Mouse (Mus musculus): ENCODE measurements at regions not wholly inside any gene's neighbourhood (a gene's known extent, or its start where the extent isn't known, plus 50 kb on each side); places are given as distances from the start of the nearest gene placed in this dataset.

DNA sequence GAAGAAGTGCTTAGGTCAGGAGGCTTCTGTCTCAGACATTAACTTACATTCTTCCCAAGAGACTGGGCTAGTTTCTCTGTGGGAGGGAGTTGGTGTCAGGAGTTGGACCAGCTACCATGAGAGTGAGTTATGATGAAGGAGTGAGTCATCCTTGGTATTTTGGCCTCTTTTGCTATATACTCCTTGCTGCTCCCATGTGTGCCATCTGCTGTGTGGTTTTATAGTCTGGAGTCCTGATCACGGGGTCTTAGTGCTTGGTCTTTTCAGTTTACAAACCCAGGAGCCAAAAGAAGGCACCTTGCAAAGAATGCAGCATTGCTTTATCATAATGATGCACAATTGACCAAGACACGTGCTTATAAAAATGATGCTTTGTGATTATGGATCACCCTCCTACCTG is 56.6 kb downstream of the Zfp503 start:
- 74% methylated on average over 2 of the region's 2 CpGs for WGBS
- no peak overlapping the region for H3K9ac ChIP-seq
- ATAC-seq (ENCODE audit: insufficient number of reproducible peaks, low FRiP score): no peak
- H3K4me2 ChIP-seq: no peak overlapping the region
- H3K9me3 ChIP-seq (replicated peaks): no peaks in the 10 kb centered on the region
- H3K4me3 ChIP-seq: no peak overlapping the region
- H3K27me3 ChIP-seq (replicated peaks): no peaks in the 10 kb centered on the region
- H3K27ac ChIP-seq (ENCODE audit: poor library complexity, severe bottlenecking): no peak overlapping the region
- H3K4me1 ChIP-seq (replicated peaks): no peaks in the 10 kb centered on the region
- H3K36me3 ChIP-seq: no peaks in the 10 kb centered on the region

DNA sequence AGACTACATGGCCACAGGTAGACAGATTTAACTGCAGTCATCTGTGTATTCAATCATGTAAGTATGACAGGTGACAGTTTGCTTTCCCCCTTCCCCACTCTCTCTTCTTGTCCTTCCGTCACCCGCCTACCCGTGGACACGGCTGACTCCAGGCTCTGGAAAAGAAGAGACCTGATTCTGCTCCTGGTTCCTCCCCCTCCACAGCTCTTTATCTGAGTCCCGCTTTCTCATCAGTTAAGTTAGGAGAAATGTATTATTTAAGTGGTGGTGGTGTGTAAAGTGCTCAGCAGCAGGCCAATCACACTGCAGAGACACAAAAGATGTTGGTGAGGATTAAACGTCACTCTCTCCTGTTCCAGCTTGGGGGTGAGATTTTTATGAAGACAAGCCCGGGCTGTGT is 57.5 kb downstream of the Zfp503 start:
- 50% methylated on average over 7 of the region's 7 CpGs for WGBS
- H3K9ac ChIP-seq: no peak overlapping the region
- H3K4me3 ChIP-seq: no peak overlapping the region
- no peaks in the 10 kb centered on the region for H3K4me1 ChIP-seq (replicated peaks)
- no peaks in the 10 kb centered on the region for H3K9me3 ChIP-seq (replicated peaks)
- H3K27ac ChIP-seq (ENCODE audit: poor library complexity, severe bottlenecking): no peak overlapping the region
- no peak overlapping the region for H3K4me2 ChIP-seq
- H3K36me3 ChIP-seq: no peaks in the 10 kb centered on the region
- H3K27me3 ChIP-seq (replicated peaks): no peaks in the 10 kb centered on the region
- ATAC-seq (ENCODE audit: insufficient number of reproducible peaks, low FRiP score): no peak

DNA sequence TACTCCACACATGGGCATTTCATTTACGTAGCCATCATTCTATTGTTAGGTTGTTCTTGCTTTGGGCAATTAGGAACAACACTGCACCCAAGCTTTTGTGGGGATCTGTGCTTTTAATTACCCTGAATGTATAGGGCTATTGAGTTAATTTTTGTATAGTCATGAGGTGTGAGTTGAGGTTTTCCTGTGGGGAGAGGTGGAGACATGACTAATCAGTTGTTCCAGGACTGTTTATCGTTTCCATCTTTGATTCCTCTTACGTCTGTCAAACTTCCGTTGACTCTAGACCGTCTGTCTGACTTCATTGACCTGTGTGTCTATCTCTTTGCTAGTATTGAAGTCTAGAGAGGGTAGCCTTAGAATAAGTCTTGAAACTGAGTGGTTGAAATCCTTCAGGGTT is 60.4 kb downstream of the Zfp503 start:
- no peaks in the 10 kb centered on the region for H3K27me3 ChIP-seq (replicated peaks)
- 0 out of 2 replicates have a peak, but pooled peaks cover 3% of the 10 kb centered on the region for H3K4me1 ChIP-seq (replicated peaks)
- H3K27ac ChIP-seq (ENCODE audit: poor library complexity, severe bottlenecking): no peak overlapping the region
- WGBS: 55% methylated on average over 5 of the region's 5 CpGs
- no peak overlapping the region for H3K4me2 ChIP-seq
- no peak overlapping the region for H3K9ac ChIP-seq
- no peak overlapping the region for H3K4me3 ChIP-seq
- ATAC-seq (ENCODE audit: insufficient number of reproducible peaks, low FRiP score): no peak
- H3K9me3 ChIP-seq (replicated peaks): no peaks in the 10 kb centered on the region
- no peaks in the 10 kb centered on the region for H3K36me3 ChIP-seq

DNA sequence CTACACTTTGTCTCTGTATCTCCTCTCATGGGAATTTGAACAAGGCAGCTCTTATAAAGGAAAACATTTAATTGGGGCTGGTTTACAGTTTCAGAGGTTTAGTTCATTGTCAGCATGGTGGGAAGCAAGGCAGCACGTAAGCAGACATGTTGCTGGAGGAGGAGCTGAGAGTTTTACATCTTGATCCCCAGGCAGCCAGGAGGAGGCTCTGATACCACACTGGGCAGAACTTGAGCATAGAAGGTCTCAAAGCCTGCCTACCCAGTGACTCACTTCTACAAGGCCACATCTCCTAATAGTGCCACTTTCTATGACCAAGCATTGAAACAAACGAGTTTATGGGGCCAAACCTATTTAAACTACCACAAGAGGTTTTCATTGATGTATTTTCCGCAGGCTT is 67.9 kb upstream of the Comtd1 start:
- Histone ChIP-seq H3K4me3 (no peak overlapping the region), H3K9ac (no peak overlapping the region), H3K4me2 (no peak overlapping the region), H3K36me3 (no peaks in the 10 kb centered on the region), H3K4me1 (replicated peaks) (0 out of 2 replicates have a peak, but pooled peaks cover 4% of the 10 kb centered on the region), H3K27me3 (replicated peaks) (no peaks in the 10 kb centered on the region), H3K9me3 (replicated peaks) (0 out of 2 replicates have a peak, but pooled peaks cover 5% of the 10 kb centered on the region), H3K27ac (ENCODE audit: poor library complexity, severe bottlenecking) (no peak overlapping the region)
- WGBS: 78% methylated on average over 3 of the region's 3 CpGs
- ATAC-seq (ENCODE audit: insufficient number of reproducible peaks, low FRiP score): no peak

DNA sequence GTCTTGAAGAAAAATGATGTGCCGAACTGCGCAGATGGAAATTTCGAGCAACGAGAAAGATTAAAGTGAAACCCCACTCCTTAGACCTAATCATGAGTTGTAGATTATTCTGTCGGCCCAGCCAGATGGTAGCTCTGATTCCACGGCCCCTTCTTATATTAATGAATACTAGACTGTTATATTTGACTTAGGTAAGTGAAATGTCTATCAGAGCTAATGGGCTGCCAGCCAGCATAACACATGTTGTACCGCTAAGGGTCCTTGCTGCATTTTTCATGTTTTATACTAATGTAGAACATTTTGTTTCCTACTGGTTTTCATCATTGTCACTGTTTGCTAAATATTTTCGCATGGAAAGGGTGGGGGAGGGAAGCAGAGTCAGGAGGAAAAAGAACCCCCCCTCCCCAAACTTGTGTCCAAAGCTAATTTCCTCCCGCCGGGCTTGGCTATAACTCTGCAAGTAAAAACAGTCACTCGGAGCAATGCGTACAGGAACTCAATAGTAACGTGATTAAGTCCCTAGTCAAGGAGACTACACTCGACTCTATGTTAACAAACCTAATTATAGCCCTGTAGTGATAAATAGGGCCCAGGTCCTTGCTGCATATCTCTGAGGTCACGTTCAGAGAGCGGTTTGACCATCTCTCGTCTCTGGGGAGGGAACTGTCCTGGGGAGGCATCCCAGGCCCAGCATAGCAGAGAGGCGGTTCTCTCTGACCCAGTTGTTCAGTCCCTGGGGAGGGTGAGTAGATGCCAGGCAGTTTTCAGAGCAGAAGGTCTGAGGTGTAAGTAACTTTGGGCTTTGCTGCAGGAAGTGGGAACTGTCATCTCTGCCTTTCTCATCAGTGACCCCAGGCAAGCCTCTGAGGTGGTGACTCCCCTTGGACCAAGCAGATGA is 56.0 kb upstream of the Comtd1 start:
- Histone ChIP-seq H3K27me3 (replicated peaks) (no peaks in the 10 kb centered on the region), H3K36me3 (no peaks in the 10 kb centered on the region), H3K9ac (no peak overlapping the region), H3K4me3 (no peak overlapping the region), H3K9me3 (replicated peaks) (no peaks in the 10 kb centered on the region), H3K4me2 (peak overlapping the region; percentile 58), H3K4me1 (replicated peaks) (peaks cover 28% of the 10 kb centered on the region), H3K27ac (ENCODE audit: poor library complexity, severe bottlenecking) (peak overlapping the region; percentile 68; the same call in 1 of the 2 replicates)
- WGBS: 25% methylated on average over 18 of the region's 18 CpGs
- peak; percentile 15; the same call in 1 of the 2 replicates for ATAC-seq (ENCODE audit: insufficient number of reproducible peaks, low FRiP score)

DNA sequence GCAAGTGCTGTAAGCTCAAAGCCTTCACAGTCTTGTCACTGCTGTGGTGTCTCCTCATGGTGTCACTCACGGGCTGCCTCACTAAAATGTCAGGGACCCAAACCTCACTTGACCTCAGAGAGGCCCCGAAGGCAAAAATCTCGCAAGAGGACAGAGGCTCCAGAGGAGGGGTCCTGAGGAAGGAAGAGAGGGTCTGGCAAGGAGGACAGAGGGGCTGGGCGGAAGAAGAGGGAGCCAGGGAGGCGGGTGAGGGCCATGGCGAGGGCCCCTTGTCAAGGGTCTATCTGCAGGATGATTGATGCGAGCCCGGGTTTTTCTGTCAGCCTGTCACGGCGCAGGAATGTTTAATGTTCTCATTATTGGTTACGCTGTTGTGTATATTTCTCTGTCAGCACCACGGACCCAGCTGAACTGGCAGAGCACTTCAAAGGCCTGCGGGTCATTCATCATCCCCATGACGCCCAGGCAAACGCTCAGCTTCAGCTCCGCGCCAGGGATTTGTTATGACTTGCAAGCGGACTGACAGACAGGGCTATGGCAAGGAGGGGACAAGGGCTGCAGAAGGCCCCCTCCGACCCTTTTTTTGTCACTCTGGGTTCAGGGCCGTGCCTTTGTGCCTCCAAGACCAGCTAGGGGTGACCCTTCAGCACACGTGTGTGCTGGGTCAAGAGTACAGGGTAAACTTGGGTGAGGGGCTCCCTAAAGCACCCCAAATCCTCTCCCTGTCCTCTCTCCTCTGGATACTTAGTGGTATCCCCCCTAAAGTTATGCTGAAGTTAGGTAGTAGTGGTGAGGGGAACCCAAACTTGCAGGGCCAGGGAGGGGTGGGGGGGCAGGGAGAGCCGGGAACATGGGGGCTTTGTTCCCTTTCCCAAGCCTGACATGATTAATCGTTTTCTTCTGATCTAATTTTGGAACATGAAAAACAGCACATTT is 55.1 kb upstream of the Comtd1 start:
- H3K4me3 ChIP-seq: peak overlapping the region; percentile 11
- peak overlapping the region; percentile 79 for H3K27ac ChIP-seq (ENCODE audit: poor library complexity, severe bottlenecking)
- WGBS: 26% methylated on average over 23 of the region's 23 CpGs
- no peaks in the 10 kb centered on the region for H3K27me3 ChIP-seq (replicated peaks)
- H3K4me2 ChIP-seq: peak overlapping the region; percentile 58
- no peaks in the 10 kb centered on the region for H3K9me3 ChIP-seq (replicated peaks)
- ATAC-seq (ENCODE audit: insufficient number of reproducible peaks, low FRiP score): peak; percentile 50; the same call in 1 of the 2 replicates
- H3K36me3 ChIP-seq: no peaks in the 10 kb centered on the region
- no peak overlapping the region for H3K9ac ChIP-seq
- H3K4me1 ChIP-seq (replicated peaks): peaks cover 28% of the 10 kb centered on the region

DNA sequence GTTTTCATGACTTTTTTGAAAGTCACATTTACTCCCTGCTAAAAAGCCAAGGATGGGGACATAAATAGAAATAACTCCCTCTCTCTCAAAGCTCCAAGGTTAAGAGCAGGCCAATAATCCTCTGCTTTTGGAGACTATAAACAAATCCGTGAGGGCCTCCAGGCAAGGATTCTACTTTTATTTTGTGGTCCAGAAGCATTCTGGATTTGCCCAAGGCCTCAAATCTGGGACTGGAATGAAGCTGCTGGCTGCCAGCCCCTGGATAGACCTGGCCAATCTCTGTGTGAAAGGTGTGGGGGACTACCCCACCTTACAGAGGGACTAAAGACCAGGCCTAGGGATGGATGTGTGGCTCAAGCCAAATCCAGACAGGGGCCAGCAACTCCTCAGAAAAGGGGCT is 54.1 kb upstream of the Comtd1 start:
- H3K36me3 ChIP-seq: no peaks in the 10 kb centered on the region
- 79% methylated on average over 1 of the region's 1 CpGs for WGBS
- H3K4me2 ChIP-seq: no peak overlapping the region
- no peaks in the 10 kb centered on the region for H3K27me3 ChIP-seq (replicated peaks)
- ATAC-seq (ENCODE audit: insufficient number of reproducible peaks, low FRiP score): no peak
- no peaks in the 10 kb centered on the region for H3K9me3 ChIP-seq (replicated peaks)
- H3K4me1 ChIP-seq (replicated peaks): peaks cover 28% of the 10 kb centered on the region
- no peak overlapping the region for H3K4me3 ChIP-seq
- H3K27ac ChIP-seq (ENCODE audit: poor library complexity, severe bottlenecking): 0 out of 2 replicates have a peak overlapping the region, but pooled peaks have one; percentile 39
- H3K9ac ChIP-seq: no peak overlapping the region

DNA sequence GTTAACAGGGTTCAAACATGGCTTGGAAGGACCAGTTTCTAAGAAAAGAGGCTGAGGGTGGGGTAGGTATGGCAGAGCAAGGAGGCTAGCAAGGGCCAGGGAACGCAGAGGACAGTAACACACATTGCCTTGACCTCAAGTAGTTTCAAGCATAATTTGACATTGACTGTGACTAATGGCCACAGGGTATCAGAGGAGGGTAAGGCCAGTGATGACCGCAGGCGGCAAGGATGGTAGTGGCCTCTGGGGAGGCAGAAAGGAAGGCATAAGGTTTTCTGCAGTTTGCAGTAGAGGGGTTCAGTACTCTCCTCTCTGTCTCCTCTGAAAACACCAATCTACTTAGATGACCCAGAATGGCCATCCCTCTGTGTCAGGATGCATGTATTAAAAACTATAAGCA is 53.7 kb upstream of the Comtd1 start:
- no peaks in the 10 kb centered on the region for H3K9me3 ChIP-seq (replicated peaks)
- H3K36me3 ChIP-seq: no peaks in the 10 kb centered on the region
- peaks cover 28% of the 10 kb centered on the region for H3K4me1 ChIP-seq (replicated peaks)
- H3K9ac ChIP-seq: no peak overlapping the region
- H3K4me2 ChIP-seq: no peak overlapping the region
- H3K27me3 ChIP-seq (replicated peaks): no peaks in the 10 kb centered on the region
- no peak overlapping the region for H3K4me3 ChIP-seq
- WGBS: 87% methylated on average over 3 of the region's 3 CpGs
- no peak overlapping the region for H3K27ac ChIP-seq (ENCODE audit: poor library complexity, severe bottlenecking)
- ATAC-seq (ENCODE audit: insufficient number of reproducible peaks, low FRiP score): no peak

DNA sequence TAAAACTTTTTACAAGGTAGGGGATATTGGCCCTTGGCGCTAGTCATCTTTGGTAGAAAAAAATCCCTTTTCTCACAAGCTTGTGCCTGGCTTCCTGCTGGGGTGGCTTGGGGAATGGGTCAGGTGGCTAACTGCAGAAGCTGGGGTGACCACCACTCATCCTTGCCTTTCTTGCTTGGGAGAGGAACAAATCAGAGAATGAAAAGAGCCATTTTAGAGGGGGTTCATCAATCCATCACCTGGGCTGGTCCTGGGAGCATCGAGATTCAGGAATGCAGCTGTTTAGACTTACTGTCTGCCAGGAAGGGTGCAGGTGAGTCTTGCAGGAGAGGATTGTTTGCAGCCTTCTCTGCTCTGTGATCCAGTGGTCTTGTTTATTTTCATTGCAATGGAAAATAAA is 52.2 kb upstream of the Comtd1 start:
- no peak for ATAC-seq (ENCODE audit: insufficient number of reproducible peaks, low FRiP score)
- Histone ChIP-seq H3K4me1 (replicated peaks) (peaks cover 28% of the 10 kb centered on the region), H3K27ac (ENCODE audit: poor library complexity, severe bottlenecking) (no peak overlapping the region), H3K4me2 (no peak overlapping the region), H3K9ac (no peak overlapping the region), H3K36me3 (no peaks in the 10 kb centered on the region), H3K9me3 (replicated peaks) (0 out of 2 replicates have a peak, but pooled peaks cover under 1% of the 10 kb centered on the region), H3K4me3 (no peak overlapping the region), H3K27me3 (replicated peaks) (no peaks in the 10 kb centered on the region)
- WGBS: 60% methylated on average over 2 of the region's 2 CpGs

DNA sequence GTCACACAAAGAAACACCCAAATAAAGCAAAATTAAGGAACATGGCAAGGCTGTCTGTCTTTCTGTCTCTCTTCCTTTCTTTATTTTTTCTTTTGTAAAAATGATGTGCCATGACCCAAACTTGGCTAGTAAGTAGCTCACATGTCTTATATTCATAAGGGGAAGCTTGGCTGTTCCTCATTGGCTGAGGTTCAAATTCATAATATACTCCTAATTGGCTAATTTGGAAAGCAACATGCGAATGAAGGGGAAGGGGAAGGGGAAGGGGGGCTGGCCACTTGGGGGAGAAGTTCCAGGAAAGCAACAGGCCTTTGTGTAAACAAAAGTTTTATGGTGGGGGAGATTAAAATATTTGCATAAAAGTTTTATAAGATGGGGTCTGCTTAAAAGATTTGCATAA is 51.7 kb upstream of the Comtd1 start:
- 52% methylated on average over 1 of the region's 1 CpGs for WGBS
- Histone ChIP-seq H3K4me3 (no peak overlapping the region), H3K9me3 (replicated peaks) (0 out of 2 replicates have a peak, but pooled peaks cover 3% of the 10 kb centered on the region), H3K4me1 (replicated peaks) (peaks cover 27% of the 10 kb centered on the region), H3K9ac (no peak overlapping the region), H3K36me3 (no peaks in the 10 kb centered on the region), H3K27ac (ENCODE audit: poor library complexity, severe bottlenecking) (no peak overlapping the region), H3K4me2 (no peak overlapping the region), H3K27me3 (replicated peaks) (no peaks in the 10 kb centered on the region)
- no peak for ATAC-seq (ENCODE audit: insufficient number of reproducible peaks, low FRiP score)

Measured in heart, embryonic 12.5 days (tissue).